Mouse (Mus musculus) CD4-positive, CD25-positive, alpha-beta regulatory T cell, adult 4 months (primary cell): ENCODE measurements around the gene Matk. TPM values are rescaled to one million over a fixed set of nuclear protein-coding genes. Genes with fewer than 3 reads are reported as not detected.

ENCODE experiments used
- ATAC-seq: one replicate; pipeline ENCODE4 v1.8.0; 2017
- polyA plus RNA-seq, 2 experiments: library from polyadenylated mRNA; unstranded; fragments of 100-300 nt; shearing (Covaris generic); gene quantifications; one replicate each; pipeline ENCODE4 v1.2.1; 2017

Gene Matk
- polyA plus RNA-seq, 2 experiments from 2014 or later = 63.6 to 103 TPM

DNA sequence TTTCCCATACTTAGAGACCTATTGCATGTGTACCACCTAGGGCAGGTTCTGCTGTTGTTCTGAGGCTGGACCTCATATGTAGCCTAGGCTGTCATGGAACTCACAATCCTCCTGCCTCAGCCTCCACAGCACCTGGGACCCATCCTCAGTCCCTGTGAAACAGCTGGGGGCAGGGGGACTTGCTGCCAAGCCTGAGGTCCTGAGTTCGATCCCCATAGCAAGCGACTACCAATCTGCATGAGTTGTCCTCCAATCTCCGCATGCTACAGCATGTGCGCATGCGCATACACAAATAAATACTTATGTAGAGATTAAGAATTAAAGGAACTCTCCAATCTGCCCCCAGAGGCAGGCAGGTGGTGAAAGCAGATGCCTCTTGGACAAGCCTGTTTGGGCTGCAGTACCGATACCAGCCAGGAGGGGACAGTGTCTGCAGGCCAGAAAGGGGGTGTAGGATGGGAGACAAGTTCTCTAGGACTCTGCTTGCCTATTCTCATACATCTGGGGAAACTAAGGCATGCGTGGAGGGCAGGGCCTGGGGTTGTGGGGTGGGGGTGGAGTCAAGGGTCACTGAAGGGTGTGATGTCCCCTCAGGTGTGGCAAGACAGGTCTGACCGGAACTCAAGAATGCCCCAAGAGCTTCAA lies 34.9 kb downstream of the Matk start:
- no peak for ATAC-seq

DNA sequence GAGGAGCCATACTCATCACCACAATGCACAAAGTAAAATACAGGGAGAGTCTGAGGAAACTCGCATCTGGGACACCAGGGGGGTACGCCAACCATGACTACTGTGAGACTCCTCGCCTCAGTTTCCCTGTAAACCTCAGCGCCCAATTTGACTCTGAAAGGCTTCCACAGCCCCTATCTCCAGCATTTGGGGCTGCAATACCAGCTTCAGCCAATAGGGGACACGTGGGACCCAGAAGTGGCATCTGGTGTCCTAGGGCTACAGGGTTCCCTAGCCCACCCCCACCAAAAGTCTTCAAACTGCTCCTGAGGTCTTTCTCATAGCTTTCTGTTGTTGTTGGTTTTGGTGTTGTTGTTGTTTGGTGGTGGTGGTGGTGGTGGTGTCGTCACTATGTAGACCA lies 35.9 kb downstream of the Matk start:
- no peak for ATAC-seq

DNA sequence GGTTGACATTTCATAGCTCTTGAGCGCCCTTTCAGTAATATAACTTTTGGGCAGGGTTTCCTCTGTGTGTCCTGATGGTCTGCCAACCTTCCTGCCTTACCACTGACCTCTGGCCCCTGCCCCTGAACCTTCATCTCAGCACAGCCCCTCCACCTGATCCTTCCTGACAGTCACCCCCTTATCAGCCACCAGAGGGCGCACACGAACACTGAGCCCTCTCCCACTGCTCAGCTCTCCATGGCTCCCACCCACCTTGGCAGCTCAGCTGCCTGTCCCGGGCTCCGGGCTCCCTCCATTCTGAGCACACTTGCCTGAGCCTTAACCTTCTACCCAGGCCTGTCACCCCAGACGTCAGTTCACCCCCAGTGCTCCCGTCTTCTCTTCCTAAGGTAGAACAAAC lies 36.5 kb downstream of the Matk start:
- ATAC-seq = no peak

DNA sequence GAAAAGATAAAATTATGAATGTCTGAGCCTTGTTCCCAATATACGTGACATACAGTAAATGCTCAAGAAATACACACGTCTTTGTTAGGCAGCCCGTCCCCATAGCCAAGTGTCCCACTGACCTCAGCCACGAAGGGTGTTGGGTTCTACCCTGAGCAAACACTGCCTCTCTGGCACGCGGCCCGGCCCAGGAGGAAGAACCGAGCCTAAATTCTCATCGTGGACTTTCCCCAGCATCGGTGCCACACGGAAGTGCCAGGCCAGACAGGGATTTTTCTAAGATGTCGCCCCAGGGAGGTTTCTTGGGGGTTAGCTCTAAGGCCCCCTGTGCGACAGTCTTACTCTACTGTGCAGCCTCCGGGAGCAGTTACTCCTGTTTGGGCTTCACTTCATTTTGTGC lies 37.1 kb downstream of the Matk start:
- no peak for ATAC-seq

DNA sequence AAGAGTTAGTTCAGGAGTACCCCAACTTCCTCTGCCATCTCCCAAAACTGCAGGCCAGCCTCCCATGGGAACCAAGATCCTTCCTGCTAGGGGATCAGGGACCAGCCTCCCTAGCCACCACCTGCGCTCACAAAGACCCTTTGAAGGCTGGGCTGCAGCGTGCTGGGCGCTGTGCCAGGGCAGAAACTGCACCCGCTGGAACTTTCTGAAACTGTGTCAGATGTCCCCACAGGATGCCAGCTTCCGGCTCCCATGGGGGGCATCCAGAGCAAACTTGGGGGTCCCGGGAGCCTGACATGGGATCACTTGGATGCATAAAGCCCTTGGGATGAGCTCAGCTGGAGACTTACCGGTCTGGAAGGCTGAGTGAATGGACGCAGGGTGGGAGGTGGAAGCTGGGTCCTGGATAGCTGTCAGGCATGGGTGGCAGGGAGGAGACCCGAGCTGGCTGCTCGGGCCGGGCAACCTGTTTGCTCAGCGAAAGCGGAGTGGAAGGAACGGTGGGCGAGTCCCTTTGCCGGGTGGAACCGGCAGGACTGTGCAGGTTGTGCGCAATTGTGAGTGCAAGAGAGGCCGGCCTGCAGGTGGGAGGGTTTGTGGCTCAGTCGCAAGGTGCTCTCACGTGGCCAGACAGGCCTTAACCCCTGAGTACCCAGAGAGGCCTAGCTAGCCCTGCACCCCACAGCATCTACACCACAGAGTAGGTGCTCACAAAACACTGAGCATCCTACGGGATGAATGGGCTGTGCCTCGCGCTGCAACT lies 38.1 kb downstream of the Matk start:
- no peak for ATAC-seq

DNA sequence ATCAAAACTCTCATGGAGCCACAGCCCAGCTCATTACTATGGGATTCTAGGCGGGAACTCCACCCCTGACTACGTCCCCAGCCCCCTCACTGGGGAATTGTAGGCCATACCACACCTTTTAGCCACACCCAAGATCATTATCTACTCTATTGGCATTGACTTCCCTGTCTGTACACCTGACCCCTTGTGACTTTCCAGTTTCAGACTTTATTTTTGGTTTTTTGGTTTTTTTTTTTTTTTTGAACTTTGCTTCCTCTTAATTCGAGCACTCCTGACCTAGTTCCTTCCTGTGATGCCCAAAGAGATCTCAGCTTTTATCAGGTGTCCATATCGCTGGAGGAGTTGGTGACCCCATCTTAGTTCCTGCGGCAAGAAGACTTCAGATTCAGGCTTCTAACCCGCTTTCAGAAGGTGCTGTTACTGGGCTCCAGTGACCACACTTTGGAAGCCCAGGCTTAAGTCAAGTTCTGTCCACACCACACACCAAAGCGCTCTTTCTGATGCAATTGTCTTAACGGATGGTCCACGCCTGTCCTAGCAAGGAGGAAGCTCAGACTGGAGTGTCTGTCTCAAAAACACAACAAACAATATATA lies 38.9 kb downstream of the Matk start, which contains the start of gene Tjp3:
TSS of gene Tjp3 (minus strand) at position 71 of the 594 bp plus-strand sequence.
- no peak for ATAC-seq

DNA sequence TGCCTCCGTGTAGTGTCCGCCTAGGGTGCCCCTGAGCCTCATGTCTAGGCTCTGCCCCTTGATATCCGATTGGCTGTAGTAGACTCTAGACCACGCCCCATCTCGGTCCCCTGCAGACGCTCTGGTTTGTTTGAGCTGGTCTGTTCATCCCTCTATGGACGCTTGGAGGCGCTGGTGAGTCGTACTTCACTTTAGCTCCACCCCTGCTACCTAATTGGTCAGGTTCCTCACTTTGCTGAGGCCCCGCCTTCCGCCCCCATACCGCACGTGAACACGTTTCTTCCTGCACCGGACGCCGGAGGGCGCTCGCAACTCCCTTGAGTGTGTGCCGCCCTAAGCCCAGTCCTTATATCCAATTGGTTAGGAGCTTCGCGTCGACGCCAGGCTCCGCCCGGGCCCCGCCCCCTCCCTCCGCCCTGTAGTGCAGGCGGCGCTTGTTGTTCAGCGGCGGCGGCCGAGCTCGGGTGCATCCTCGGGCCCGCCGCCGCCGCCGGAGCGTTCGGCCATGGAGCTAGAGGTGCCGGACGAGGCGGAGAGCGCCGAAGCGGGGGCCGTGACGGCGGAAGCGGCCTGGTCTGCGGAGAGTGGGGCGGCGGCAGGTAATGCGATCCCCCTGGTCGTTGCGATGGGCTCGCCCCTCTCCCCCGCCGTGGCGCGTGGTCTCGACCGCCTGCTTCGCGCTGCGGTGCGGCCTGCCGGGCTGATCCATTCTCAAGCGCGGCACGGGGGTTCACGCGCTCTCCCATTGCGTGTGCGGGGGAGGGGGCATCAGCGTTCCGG lies 40.0 kb downstream of the Matk start, which contains the start of gene Pip5k1c:
TSS of gene Pip5k1c (plus strand) at position 410 of the 780 bp plus-strand sequence.
- ATAC-seq = peak; percentile 91

DNA sequence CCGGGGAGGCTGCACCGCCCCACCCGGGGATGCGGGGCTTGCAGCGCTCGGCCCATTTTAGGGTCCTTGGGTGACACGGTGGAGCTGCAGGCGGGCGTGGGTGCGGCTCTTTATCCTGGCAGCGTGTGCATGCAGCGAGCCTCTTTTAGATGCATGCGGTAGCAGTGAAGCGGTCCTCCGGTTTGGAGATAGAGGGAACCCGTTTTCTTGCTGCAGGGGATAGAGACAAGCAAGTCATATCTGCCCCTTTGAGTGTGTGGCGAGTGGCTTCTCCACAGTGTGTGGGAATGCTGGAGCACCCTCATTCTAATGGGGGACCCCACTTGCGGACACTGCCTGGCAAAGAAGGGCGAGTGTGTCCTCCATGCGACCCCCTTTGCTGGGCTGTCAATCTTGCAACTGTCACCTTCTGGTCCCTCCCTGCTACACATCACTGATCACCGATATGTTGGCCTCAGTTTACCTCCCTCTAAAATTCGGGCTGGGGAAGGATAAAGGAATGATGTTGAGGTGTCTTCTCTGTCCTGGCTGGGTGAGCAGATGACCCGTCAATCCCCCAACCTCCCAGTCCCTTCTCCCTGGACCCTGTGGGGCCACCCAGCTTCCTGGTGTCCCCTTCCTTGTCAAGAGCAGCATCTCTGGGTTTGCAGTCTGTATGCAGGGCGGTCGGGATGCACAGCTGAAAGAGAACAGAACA lies 40.7 kb downstream of the Matk start:
- no peak for ATAC-seq

DNA sequence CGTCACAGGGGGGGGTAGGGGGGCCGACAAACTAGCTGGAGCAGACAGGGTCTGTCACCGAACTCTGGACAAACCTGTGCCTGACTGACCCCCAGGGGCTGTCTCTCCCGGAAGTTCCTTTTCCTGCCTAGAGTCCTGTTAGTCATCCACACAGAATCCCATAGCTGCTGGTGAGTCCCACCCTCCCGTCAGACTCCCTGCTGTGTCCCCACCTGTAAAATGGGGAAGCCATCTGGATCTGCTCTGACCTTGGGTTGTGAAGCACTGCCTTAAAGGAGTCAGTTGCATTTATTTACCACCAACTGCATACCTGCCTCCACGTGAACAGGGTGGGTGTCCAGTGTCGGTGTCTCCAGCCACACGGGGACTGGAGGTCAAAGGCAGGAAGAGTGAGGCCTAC lies 41.7 kb downstream of the Matk start:
- no peak for ATAC-seq

DNA sequence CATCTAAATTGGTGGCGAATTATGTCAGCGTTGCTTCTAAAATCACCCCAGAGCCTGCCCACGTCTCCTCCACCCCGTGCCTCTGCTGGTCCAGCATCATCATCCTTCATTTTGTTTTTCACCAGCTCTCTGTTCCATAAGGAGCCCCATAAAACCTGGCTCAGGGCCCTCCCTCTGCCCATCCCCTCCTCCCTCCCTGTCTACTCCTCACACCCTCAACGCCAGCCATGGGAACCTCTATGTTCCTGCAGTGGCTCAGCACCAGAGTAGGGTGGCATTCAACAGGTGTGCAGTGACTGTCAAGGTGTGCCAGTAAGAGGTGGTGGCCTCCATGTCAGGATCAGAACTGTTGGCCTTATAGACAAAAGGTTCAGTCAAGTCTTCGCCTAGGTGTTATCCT lies 42.5 kb downstream of the Matk start:
- ATAC-seq = no peak

DNA sequence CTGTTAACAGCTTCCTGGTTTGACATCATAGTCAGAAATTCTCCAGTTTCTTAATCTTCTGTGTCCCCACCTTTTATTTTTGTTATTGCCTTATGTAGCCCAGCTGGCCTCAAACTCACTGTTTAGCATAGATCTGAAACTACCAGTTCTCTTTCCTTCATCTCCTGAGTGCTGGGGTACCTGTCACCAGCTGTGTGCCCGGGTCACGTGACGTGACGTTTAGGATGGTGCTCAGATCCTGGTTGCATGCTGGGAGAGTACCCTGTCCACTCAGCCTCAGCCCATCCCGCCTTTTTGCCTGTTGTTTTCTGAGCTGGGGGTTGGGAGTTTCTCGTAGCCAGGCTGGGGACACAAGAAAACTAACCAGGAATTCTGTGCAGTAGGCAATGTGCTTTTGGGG lies 44.5 kb downstream of the Matk start:
- no peak for ATAC-seq

DNA sequence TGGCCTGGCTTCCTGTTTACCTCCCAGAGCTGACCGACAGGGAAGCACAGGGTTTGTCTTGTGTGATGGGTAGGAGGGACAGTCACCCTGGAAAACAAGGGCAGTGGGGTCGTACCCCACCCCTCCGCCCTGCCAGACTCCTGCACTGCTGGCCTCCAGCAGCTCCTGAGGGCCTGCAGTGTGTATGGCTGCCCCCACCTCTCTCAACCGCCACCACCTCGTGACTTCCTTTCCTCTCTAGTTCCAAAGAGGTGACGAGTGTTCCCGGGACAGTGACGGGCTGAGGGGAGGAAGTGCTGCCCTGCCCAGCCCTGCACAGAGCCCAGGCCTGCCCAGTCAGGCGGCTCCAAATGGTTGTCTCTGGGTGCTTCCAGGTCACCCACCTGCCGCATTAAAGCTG lies 45.1 kb downstream of the Matk start:
- peak; percentile 65 for ATAC-seq

DNA sequence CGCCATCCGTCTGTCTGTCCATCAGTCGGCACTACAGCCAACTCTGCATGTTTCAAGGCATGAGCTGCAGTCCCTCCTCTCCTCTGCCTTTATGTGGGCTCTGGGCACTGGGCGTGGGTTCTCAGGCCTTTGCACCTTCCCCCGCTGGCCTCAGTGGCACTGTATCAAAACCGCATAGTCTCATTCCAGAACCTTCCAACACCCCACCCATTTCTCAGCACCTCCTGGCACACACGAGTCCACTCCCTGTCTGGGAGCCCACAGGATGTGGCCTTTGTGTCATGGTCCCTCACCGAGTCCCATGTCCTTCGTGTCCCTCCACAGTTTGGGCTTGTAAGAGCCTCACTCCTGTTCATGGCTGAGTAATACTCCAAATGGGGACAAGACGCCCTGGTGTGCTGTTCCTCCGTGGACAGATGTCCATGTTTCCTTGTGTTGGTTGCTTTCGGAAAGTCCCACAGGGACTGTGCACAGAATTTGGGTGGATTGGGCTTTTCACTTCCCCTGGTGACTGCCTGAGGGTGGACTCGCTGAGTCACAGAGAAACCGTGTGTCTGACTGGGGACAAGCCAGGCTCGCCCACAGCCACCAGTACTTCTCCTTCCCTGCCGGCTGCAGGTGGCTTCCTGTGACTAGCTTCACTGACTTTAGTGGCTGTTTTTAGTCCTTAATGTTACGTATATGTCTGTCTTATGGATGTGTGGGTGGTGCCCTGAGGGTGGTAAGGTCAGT lies 45.8 kb downstream of the Matk start:
- peak; percentile 61 for ATAC-seq

DNA sequence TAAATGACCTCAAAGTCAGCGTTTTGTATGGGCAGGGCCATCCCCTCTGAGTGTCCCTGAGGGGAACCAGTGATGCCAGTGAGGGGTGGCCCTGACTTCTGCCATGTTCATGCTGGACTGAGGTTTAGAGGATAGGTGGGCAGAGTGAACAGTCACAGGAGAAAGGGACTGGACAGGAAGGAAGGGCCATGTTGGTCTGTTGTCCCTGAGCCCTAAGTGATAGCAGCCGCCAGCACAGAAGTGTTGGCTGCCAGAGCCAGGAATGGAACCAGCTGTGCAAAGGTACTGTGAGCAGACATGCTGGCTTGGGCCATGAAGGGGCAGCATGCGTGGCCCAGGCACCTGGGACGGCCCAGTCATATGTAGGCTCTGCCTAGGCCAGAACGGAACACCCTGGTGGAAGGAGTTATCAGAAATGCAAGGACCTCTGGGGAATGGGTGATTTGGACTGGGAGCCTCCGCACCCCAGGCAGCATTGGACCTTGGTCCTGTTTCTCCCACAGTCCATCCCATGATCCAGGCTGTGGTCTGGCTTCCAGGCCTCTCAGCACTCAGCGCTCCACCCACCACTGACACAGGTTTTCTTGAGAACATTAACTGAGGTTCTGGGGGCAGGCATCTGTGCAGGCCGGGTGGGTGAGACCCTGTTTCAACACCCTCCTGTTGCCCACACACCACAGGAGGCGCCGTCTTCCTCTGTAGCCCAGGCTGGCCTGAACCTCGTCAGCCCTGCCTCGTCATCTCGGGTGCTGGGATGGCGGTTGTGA lies 47.0 kb downstream of the Matk start:
- ATAC-seq = no peak

DNA sequence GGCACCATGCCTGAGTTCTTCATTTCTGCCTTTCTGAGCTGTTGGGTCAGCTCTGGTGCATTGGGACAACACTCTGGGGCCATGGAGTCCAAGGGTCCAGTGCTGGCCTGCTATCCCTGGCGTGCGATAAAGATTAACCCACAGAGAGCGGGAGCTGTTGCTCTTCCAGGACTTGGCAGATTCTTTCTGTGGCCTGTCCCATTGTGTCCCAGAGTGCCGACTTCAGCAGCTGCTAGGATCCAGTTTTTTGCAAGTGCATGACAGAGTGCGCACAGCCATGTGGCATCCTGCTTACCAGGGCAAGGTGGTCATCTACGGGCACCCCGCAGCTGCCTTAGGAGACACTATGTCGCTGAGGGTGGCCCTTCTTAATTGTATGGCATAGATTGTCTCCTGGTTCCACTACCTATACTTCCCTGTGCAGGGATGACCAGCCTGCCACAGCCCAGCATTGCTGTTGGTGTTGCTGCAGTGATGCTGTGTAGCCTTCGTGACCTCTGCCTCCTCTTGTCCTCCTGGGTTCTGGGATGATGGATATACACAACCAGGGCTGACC lies 47.7 kb downstream of the Matk start:
- no peak for ATAC-seq

DNA sequence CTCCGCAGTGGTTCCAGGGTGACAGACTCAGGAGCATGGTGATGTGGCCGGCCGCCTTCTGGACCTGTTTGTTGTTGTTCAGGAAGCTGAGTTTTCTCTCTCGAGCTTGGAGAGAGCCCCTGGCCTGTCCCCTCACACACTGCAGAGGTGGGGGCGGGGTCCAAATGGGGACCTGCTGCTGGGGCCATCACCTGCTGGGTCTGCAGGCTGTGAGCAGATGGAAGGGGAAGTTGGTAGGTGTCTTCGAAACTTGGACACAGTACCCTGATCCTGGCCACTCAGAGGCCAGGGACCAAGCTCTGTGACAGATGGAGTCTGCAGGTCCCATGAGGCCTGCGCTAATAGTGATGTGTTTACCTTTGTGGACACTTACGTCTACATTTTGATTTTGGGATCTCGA lies 48.6 kb downstream of the Matk start:
- ATAC-seq = no peak

DNA sequence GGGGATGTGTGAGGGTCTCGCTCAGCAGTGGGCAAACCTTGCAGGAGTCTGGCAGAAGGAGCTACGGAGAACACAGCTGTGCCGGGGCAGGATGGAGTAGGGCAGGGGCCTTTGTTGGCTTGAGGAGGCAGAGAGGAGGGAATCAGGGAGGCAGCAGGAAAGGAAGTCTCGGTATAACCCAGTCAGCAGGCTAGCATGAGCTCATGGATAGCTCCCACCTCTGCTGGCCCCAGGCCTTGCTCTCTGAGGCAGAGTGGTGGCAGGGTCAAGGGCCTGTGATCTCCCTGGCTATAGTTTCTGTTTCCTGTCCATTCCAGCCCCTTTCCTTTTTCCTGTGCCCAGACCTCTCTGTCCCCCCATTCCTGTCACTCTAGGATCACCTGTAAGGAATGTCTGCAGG lies 49.6 kb downstream of the Matk start:
- no peak for ATAC-seq

DNA sequence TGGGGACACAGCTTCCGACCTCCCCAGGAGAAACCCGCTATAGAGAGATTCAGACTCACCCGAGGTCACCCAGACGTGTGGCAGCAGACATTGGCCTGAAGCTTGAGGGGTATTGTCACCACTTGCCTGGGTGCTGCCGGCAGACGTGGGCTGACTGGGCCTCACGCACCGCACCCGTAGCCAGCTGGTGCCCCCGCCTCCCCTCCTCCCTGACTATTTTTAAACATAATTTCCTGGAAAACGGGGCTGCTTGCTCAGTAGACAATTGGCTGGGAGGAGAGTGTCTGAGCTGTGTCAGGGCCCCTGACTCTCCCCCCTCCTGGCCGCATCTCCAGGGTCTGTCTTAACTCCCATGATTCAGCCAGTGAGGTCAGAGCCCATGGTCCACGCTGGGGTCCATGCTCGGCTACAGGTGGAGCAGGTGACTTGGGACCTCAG lies 50.1 kb downstream of the Matk start:
- no peak for ATAC-seq

DNA sequence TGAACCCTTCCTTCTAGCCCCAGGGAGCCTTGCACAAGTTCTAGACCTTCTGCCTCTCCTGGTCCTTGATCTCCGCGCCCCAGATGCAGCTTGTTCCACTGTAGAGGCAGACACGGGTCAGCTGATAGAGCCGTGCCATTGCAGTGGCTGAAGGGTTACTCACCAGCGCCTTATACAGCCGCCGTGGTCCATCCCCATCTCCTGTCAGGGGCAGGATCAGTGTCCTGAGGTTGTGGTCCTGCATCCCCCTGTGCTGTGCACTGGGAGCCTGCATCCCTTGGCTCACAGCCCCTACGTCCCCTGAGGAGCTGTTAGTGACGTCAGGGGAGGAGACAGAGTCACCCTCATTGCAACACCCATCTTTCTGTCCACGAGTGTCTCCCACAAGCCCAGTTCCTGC lies 50.5 kb downstream of the Matk start:
- ATAC-seq = peak; percentile 15

DNA sequence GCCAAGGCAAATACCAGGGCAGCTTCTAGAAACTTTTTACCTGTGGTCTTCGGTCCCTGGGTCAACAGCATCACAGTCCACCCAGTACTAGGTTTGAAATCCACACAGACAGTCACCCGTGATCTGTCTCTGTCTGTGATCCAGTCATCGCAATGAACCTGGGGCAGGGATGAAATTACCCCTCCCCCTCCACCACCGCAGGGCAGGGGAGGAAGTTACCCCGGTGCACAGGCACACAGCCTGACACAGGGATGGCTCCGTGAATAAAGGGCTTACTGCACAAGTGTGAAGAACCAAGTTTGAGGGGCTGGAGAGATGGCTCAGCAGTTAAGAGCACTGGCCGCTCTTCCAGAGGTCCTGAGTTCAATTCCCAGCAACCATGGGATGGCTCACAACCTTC lies 51.0 kb downstream of the Matk start:
- ATAC-seq = peak; percentile 78
